9 mouse cellular contexts compared by ENCODE assay signal in genomic region chr7:37343021-37343593, GRCm38 (mm10).
DNase-seq lines count a peak whose midpoint lies in the region; ATAC-seq lines count a peak whose summit lies in the region.
"Had no signal": no experiment of that assay in that cellular context is flagged by ENCODE, and none has a peak within 500 bp of the region (broad histone marks: within the 10 kb centered on the region; RNA-seq: fewer than 3 reads in every experiment).

No protein-coding gene starts in this region.

- no peaks in the 10 kb centered on the region for H3K36me3 ChIP-seq in kidney, embryonic 15.5 days
- no peaks in the 10 kb centered on the region for H3K36me3 ChIP-seq in hindbrain, embryonic 10.5 days
- H3K36me3 ChIP-seq in midbrain, embryonic 12.5 days: no peaks in the 10 kb centered on the region

- 14% methylated on average over 23 of the region's 23 CpGs for WGBS in kidney, embryonic 15.5 days
- WGBS in hindbrain, embryonic 10.5 days: 28% methylated on average over 23 of the region's 23 CpGs
- WGBS in midbrain, embryonic 12.5 days: 24% methylated on average over 23 of the region's 23 CpGs

- peak overlapping the region; percentile 21; the same call in 1 of the 2 replicates for H3K9ac ChIP-seq in kidney, embryonic 15.5 days
- peak overlapping the region; percentile 41 for H3K9ac ChIP-seq in midbrain, embryonic 12.5 days (replicated peaks)

- no peak for DNase-seq in kidney, postnatal 25 days
- DNase-seq in cerebellum, adult 9-10 months: peak; percentile 73
- peak; percentile 31 for DNase-seq in hindbrain, embryonic 10.5 days (ENCODE audit: low spot score)
- no peak for DNase-seq in layer of hippocampus, adult 9-10 months (ENCODE audit: low spot score)
- no peak for DNase-seq in lung, postnatal 36 days

- peak overlapping the region; percentile 36 for H3K4me3 ChIP-seq in kidney, embryonic 15.5 days (replicated peaks)
- peak overlapping the region; percentile 44 for H3K4me3 ChIP-seq in hindbrain, embryonic 10.5 days
- H3K4me3 ChIP-seq in midbrain, embryonic 12.5 days: peak overlapping the region; percentile 29

- peaks cover 65% of the 10 kb centered on the region for H3K27me3 ChIP-seq in kidney, embryonic 15.5 days
- peaks cover 55% of the 10 kb centered on the region for H3K27me3 ChIP-seq in hindbrain, embryonic 10.5 days (ENCODE audit: insufficient read depth, poor library complexity, severe bottlenecking)
- peaks cover 53% of the 10 kb centered on the region for H3K27me3 ChIP-seq in midbrain, embryonic 12.5 days

- ATAC-seq in kidney, embryonic 15.5 days (replicated peaks; ENCODE audit: low FRiP score): no peak
- ATAC-seq in midbrain, embryonic 12.5 days (ENCODE audit: low FRiP score, low read depth): peak; percentile 62
- ATAC-seq in monocyte, adult 5-6 weeks (replicated peaks; ENCODE audit: insufficient number of reproducible peaks, low FRiP score, low TSS enrichment, poor library complexity, severe bottlenecking): no peak

- no peak overlapping the region for H3K27ac ChIP-seq in kidney, embryonic 15.5 days
- H3K27ac ChIP-seq in hindbrain, embryonic 10.5 days: peak overlapping the region; percentile 74
- no peak overlapping the region for H3K27ac ChIP-seq in midbrain, embryonic 12.5 days (replicated peaks)
- H3K27ac ChIP-seq: macrophage had no signal

- H3K4me2 ChIP-seq in kidney, embryonic 15.5 days: peak overlapping the region; percentile 74
- H3K4me2 ChIP-seq in midbrain, embryonic 12.5 days (replicated peaks): peak overlapping the region; percentile 54

- H3K4me1 ChIP-seq in kidney, embryonic 15.5 days: peaks cover 25% of the 10 kb centered on the region
- peaks cover 36% of the 10 kb centered on the region for H3K4me1 ChIP-seq in hindbrain, embryonic 10.5 days (replicated peaks)
- H3K4me1 ChIP-seq in midbrain, embryonic 12.5 days: peaks cover 35% of the 10 kb centered on the region

- H3K9me3 ChIP-seq in kidney, embryonic 15.5 days (replicated peaks): no peaks in the 10 kb centered on the region
- no peaks in the 10 kb centered on the region for H3K9me3 ChIP-seq in hindbrain, embryonic 10.5 days
- no peaks in the 10 kb centered on the region for H3K9me3 ChIP-seq in midbrain, embryonic 12.5 days

Comparison
In these comparisons a context has a peak if more than half of its experiments do, and no peak if none do; other contexts are left out.
1. DNase-seq: peak in cerebellum, adult 9-10 months (single experiment) and hindbrain, embryonic 10.5 days (single experiment); none in kidney, postnatal 25 days (0 of 2), layer of hippocampus, adult 9-10 months (single experiment) and lung, postnatal 36 days (single experiment).
2. Peak in every context shown above with its lines, with median percentiles within 50 percentile points of each other: H3K4me3 ChIP-seq.